Mouse (Mus musculus) neural tube, postnatal 0 days (tissue): ENCODE results near the gene Naa11. TPM values are rescaled to one million over a fixed set of nuclear protein-coding genes. Genes with fewer than 3 reads are reported as not detected.

ENCODE experiments used
- polyA plus RNA-seq: library from polyadenylated mRNA; unstranded; fragments of >200 nt; fragmentation: Nextera tagmentation; extraction: Ambion mirVana; gene quantifications from 2 replicates; pipeline ENCODE4 v1.2.1, GENCODE M21; 2015

Gene Naa11
- polyA plus RNA-seq: not detected in 2 replicates

GRCm38 (mm10) chr5:97392160-97392559 lies at the start of gene Naa11:
Gene Naa11, minus strand, starts transcription at chr5:97392379.

Other genes starting within 250 kb of the Naa11 start
- not detected in 2 replicates for gene Gk2, start 64.6 kb upstream of the Naa11 start, polyA plus RNA-seq